Mouse (Mus musculus) liver, adult 2 months (tissue): Measurements from ENCODE around the gene Heca. TPM values are rescaled to one million over a fixed set of nuclear protein-coding genes. Genes with fewer than 3 reads are reported as not detected.

Experiments
- DNase-seq: peaks from one replicate; pipeline ENCODE4 v3.0.0-alpha.2; 2011; ENCODE audit warnings: low read depth, low spot score; ENCODE audit errors: extremely low read depth
- H3K27ac ChIP-seq: fragments of 200-500 bp; replicated peaks from 2 replicates; pipeline ENCODE4 v1.5.1; 2012; ENCODE audit warnings: low read depth, mild to moderate bottlenecking, control low read depth, inconsistent platforms, low read length; ENCODE audit not compliant: insufficient read depth
- H3K27me3 ChIP-seq: fragments of 200-500 bp; 2 replicates; pipeline ENCODE4 v1.6.1; 2012; ENCODE audit warnings: mild to moderate bottlenecking, moderate library complexity, low read length, inconsistent platforms; ENCODE audit not compliant: control insufficient read depth, insufficient read depth
- H3K36me3 ChIP-seq: fragments of 200-500 bp; 2 replicates; pipeline ENCODE4 v1.6.1; 2012; ENCODE audit warnings: low read length, inconsistent platforms; ENCODE audit not compliant: control insufficient read depth, insufficient read depth
- H3K4me1 ChIP-seq: fragments of 200-500 bp; 2 replicates; pipeline ENCODE4 v1.6.1; 2011; ENCODE audit warnings: low read length; ENCODE audit not compliant: control insufficient read depth, insufficient read depth
- H3K4me3 ChIP-seq: fragments of 200-500 bp; 2 replicates; pipeline ENCODE4 v1.5.1; 2011; ENCODE audit warnings: low read depth, mild to moderate bottlenecking, control low read depth, low read length, moderate library complexity; ENCODE audit not compliant: insufficient read depth
- H3K79me2 ChIP-seq: fragments of 200-500 bp; 2 replicates; pipeline ENCODE4 v1.6.1; 2012; ENCODE audit warnings: inconsistent platforms, mild to moderate bottlenecking, low read length, moderate library complexity; ENCODE audit not compliant: control insufficient read depth, insufficient read depth
- H3K9ac ChIP-seq: fragments of 200-500 bp; 2 replicates; pipeline ENCODE4 v1.6.1; 2012; ENCODE audit warnings: low read depth, mild to moderate bottlenecking, control low read depth, inconsistent platforms, low read length
- CTCF ChIP-seq: fragments of 200-500 bp; IDR thresholded peaks from 2 replicates; pipeline ENCODE4 v1.5.1; 2011; ENCODE audit warnings: low read depth, low read length, control low read depth
- POLR2A ChIP-seq: fragments of 200-500 bp; IDR thresholded peaks from 2 replicates; pipeline ENCODE4 v1.6.1; 2011; ENCODE audit warnings: low read length, control low read depth; ENCODE audit not compliant: insufficient read depth; ENCODE audit errors: extremely low read depth
- WGBS: fragments of 180-500 bp; shearing (Covaris S2); methylation state at CpG from one replicate; pipeline ENCODE4 v1.1.7; 2018; 5-methylcytosine and 5-hydroxymethylcytosine counted together
- polyA plus RNA-seq: library from polyadenylated mRNA; depleted of rRNA; stranded (reverse); fragments of >200 nt; gene quantifications from 2 replicates; pipeline ENCODE4 v1.2.3, GENCODE M21; 2012
- total RNA-seq: library from RNA; depleted of rRNA; stranded (reverse); fragments of >200 nt; gene quantifications from 2 replicates; pipeline ENCODE4 v1.2.3, GENCODE M21; 2014

Heca gene
- total and polyA plus RNA-seq, 2 experiments, result 15.1 to 25.2 TPM

- Histone ChIP-seq H3K4me1 (no peaks in the 10 kb centered on the region), H3K79me2 (no peaks in the 10 kb centered on the region), H3K9ac (no peak overlapping the region), H3K4me3 (no peak overlapping the region), H3K27ac (no peak overlapping the region), H3K36me3 (no peaks in the 10 kb centered on the region), H3K27me3 (no peaks in the 10 kb centered on the region)
- no peak for DNase-seq
- WGBS, result 73% methylated on average over 4 of the region's 4 CpGs
- TF ChIP-seq CTCF (no peak), POLR2A (no peak)
Measured at GRCm38 (mm10) chr10:17844781-17845537, 102.9 kb downstream of the Heca start.

DNA sequence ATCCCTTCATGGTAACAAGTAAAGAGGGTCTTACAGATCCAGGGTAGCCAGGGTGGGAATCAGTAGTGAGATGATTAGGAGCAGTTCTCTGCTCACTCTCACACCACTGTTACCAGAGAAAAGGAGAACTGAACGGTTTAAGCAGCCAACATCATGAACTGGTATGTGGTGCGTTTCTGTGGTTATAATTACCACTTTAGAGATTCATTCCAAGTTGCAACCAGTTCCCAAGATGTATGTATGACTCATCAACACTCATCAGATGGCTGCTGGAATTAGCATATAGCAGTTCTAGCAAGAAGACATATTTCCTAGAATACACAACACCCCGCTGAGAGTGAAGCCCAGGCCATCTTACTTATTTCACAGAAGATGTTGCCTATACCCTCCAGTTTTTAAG is 105.8 kb downstream of the Heca start:
- WGBS, result 93% methylated on average over 3 of the region's 3 CpGs
- Histone ChIP-seq H3K27me3 (no peaks in the 10 kb centered on the region), H3K4me1 (no peaks in the 10 kb centered on the region), H3K36me3 (no peaks in the 10 kb centered on the region), H3K79me2 (no peaks in the 10 kb centered on the region), H3K9ac (no peak overlapping the region), H3K27ac (no peak overlapping the region), H3K4me3 (no peak overlapping the region)
- TF ChIP-seq CTCF (no peak), POLR2A (no peak)
- no peak for DNase-seq

DNA sequence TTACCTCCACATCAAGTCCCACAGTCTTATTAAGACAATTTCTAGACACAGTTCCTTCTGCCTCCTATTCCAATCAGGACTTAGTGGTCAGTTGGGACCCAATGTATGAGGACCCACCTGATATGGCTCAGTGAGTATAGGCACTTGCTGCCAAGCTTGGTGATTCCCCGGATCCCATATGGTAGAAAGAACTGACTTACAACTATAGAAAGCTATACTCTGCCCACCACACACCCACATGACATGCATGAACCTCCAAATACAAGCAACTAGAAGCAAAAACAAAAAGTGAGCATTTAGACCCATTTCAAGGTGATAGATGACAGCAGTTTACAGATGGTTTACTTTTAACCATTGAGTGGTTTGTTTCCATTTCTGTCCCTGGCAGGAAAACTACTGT is 111.6 kb downstream of the Heca start:
- Histone ChIP-seq H3K79me2 (no peaks in the 10 kb centered on the region), H3K4me3 (no peak overlapping the region), H3K36me3 (no peaks in the 10 kb centered on the region), H3K4me1 (no peaks in the 10 kb centered on the region), H3K27ac (no peak overlapping the region), H3K27me3 (no peaks in the 10 kb centered on the region), H3K9ac (no peak overlapping the region)
- DNase-seq, result no peak
- TF ChIP-seq CTCF (no peak), POLR2A (no peak)
- WGBS, result 100% methylated on average over 1 of the region's 1 CpGs

DNA sequence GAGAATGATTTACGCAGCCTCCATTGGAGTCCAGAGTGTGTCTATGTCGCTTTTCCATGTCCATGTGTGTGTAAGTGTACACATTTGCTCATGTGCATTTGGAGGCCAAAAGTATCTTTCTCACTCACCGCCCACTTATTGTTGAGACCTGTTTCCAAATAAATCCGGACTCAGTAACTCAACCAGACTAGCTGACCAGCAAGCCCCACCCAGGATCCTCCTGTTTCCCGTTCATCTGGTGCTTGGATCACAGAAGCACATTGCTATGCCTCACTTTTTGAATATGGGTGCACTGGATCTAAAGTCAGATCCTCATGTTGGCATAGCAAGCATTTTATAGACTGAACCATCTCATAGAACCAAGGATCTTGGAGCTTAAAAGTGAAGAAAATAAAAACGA is 112.8 kb downstream of the Heca start:
- no peaks in the 10 kb centered on the region for H3K79me2 ChIP-seq
- WGBS, result 76% methylated on average over 6 of the region's 6 CpGs
- no peaks in the 10 kb centered on the region for H3K36me3 ChIP-seq
- H3K27ac ChIP-seq, result no peak overlapping the region
- DNase-seq, result no peak
- no peak for TF ChIP-seq POLR2A
- TF ChIP-seq CTCF, result no peak
- H3K27me3 ChIP-seq, result no peaks in the 10 kb centered on the region
- H3K4me3 ChIP-seq, result no peak overlapping the region
- no peak overlapping the region for H3K9ac ChIP-seq
- no peaks in the 10 kb centered on the region for H3K4me1 ChIP-seq

DNA sequence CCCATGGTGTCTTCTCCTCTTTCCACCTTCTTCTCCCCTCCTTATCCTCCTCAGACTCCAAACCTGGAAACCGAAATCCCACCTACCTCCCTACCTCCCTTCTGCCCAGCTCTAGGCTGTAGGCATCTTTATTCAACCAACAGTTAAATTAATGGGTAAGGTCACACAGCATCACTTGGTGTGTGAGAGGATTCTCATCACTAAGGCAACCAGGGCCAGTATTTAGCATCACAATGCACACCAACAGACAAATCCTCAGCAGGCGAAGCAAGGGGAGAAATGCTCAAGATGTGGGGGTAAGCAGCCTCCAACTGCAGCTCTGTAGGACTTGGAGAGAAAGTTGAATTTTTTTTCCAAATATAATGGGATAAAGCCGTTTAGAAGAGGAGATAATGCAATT is 116.8 kb downstream of the Heca start:
- H3K4me3 ChIP-seq, result no peak overlapping the region
- no peaks in the 10 kb centered on the region for H3K27me3 ChIP-seq
- DNase-seq, result no peak
- no peak overlapping the region for H3K9ac ChIP-seq
- H3K79me2 ChIP-seq, result no peaks in the 10 kb centered on the region
- no peaks in the 10 kb centered on the region for H3K36me3 ChIP-seq
- WGBS, result 73% methylated on average over 3 of the region's 3 CpGs
- no peaks in the 10 kb centered on the region for H3K4me1 ChIP-seq
- no peak for TF ChIP-seq CTCF
- TF ChIP-seq POLR2A, result no peak
- no peak overlapping the region for H3K27ac ChIP-seq

GRCm38 (mm10) chr10:17829205-17829604 is 118.7 kb downstream of the Heca start:
- TF ChIP-seq CTCF (no peak), POLR2A (no peak)
- Histone ChIP-seq H3K36me3 (no peaks in the 10 kb centered on the region), H3K27me3 (no peaks in the 10 kb centered on the region), H3K79me2 (no peaks in the 10 kb centered on the region), H3K4me1 (no peaks in the 10 kb centered on the region), H3K9ac (no peak overlapping the region), H3K27ac (no peak overlapping the region), H3K4me3 (no peak overlapping the region)
- DNase-seq, result no peak
- WGBS, result 60% methylated on average over 4 of the region's 4 CpGs
